Mouse (Mus musculus) embryo, embryonic 10 days (tissue): ENCODE data around the gene Tnfrsf9.
A peak's percentile ranks its signal among the peaks of the same experiment; 100 is the strongest.
"Not testable (repeated sequence)": the region's sequence is repeated elsewhere in the genome, so short reads cannot be mapped to it uniquely, and the experiment has no call there.

Experiments used
- DNase-seq: peaks from one replicate; pipeline ENCODE4 v3.0.0-alpha.2; 2015; ENCODE audit warnings: low spot score

Tnfrsf9 gene

DNA sequence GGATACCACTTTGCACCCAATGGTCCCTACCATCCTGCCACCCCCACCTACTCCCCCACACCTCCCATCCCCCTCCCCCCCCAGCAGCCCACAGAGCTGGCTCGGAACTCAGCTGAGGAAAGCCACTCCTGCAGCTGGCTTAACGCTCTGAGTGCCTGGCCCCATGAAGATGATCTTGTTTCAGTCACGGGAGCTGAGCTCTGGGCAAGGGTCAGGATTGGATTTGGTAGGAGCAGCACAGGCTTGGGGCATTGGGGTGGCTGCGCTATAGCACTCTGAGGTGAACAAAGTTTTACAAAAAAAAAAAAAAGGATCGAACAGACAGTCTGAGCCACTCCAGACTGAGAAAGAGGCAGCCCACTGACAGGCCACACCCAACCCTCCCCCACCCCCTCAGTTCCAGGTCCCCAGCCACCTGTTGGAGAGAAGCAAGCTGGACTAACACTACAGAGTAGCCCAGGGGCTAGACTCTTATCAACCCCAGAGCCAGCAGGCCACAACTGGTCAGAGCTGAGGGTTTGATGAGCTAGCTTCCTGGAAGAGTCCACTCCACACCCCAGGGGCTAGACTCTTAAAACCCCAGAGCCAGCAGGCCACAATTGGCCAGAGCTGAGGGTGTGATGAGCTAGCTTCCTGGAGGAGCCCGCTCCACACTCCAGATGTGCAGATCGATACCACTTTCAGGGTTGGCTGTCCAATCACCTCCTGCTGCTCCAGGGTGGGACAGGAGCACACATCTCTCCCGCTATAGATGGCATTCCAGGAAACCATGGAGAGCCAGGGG, 19.5 kb upstream of the Tnfrsf9 start:
- no peak for DNase-seq

DNA sequence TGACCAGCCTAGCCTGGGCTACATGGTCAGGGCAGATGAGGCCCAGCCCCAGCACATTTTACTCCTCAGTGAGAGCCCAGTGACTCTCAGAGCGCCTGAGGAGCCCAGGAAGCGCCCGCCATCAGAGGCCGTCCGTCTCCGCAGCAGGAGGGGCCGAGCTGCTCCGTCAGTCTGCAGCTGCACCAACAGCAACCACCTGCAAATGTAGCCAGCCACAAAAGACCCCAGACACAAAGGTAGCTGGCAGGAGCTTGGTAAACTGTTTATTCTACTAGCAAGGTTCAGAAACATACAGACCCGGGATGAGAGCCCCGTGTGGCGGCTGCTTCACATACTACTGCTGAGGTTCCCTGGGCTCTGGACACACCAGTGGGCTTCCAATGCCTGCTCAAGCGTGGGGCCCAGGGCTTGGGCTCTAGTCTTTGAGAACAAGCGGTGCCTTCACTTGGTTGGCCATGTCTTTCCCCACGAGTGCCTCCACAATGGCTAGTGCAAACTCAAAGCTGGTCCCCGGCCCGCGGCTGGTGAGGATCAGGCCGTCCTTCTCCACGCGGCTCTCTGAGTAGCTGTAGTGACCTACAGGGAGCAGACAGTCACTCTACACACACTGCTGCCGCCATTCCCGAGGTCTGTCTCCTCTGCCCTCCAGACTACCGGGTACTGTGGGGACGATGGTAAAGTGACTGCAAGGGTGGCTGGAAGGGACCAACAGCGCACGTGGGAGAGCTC, 17.3 kb upstream of the Tnfrsf9 start:
- DNase-seq: no peak

DNA sequence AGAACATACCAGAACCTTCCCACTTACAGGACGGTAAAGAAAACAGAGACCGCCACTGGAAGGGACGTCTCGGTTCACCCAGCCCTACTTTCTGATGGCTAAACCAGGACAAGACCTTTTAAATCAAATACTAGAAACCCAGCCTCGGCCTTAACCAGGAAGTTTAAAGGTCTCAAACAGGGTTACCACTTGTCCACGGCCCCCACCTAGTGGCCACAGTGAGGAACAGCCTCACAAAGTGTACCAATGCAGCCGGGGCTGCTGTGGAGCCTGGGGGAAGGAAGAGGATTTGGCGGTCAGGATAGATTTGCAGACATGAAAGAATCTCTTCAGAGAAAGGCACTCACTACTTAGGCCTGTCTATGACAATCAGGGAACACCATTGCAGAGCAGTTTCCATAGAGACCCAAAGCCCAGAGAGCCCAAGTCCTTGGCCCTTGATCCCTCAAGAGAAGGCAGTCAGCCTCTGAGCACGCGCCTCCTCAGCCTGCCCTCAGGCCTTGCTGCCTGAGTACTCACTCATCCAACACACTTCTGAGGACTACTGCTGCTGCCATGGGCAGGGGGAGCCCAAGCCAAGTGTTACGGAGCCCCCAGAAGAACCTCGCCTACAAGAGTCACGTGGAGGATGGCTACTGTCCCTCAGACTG, 15.5 kb upstream of the Tnfrsf9 start:
- peak; percentile 85 for DNase-seq

DNA sequence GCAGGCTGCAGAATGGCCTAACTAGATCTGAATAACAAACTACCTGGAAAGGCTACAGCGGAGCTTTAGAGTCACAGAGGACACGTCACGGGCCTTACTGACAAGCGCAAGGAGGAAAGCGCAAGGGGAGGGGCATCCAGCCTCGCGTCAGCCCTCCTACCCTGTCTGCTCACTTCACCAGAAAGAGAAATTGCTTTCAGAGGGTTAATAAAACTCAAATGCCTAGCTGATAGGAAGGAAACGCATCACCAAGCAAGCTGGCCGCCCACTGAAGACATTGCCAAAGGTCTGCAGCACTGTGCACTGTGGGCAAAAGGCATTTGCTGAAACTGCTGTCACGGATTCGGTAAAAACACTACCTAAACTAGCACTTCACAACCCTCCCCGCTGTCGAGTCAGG, 13.9 kb upstream of the Tnfrsf9 start:
- no peak for DNase-seq

DNA sequence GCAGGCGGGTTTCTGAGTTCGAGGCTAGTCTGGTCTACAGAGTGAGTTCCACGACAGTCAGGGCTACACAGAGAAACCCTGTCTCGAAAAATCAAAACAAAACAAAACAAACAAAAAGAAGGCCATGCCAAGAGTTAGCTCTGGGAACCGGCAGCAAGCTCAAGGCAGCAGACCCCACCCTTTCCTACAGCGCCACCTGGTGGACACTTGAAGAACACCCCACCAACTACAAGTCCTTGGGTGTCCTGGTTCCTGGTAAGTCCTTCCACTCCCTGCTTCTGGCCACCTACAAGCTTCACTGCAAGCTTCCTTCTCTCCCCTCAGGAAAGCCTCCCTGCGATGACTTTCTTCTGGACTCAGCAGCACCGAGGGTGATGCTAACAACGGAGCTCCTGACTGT, 12.7 kb upstream of the Tnfrsf9 start:
- peak; percentile 80 for DNase-seq

DNA sequence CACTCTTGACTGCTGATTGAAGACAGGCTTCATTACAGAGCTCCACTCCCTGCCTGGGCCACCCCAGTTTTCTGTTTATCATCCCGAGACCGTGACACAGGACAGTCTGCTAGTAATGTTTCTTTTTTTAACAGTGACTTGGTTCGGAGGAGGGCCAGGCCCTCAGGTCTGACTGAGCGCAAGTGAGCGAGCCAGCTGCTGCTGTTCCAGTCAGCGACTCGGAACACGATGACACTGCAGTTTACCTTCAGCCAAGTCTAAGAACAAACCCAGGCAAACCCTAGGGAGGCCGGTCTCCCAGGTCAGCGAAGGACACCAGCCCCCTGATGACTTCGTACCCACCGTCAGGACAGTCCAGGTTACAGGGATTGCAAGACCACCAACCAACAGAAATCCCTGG, 12.3 kb upstream of the Tnfrsf9 start:
- DNase-seq: no peak

DNA sequence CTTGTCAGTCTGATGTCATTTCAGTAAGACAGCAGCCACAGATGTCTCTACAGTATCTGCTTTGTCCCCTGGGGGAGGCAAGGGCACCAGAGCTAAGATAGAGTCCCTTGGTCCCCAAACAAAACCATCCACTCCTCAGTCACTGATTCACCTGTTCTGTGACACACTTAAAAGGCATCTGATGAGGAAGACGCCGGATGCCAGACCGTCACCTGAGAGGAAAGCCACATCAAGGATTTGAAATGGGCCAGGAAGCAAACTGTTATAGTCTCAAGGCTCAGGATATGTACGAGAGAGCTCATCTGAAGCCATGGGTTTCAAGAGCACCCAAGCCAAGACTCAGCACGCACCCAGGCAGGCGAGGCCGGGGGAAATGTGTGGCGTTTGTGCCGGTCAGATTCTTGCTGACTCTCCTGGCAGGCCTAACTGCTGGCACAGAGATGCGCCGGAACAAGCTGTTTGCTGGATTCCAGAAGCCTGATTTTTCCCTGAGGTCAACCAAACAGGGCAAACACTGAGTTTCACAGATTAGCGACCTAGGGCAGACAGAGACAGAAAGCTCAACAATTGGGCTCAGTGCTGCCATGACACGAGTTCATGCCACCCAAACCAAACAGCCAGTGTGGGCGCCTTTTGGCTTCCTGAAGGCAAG, 11.1 kb upstream of the Tnfrsf9 start:
- DNase-seq: no peak

DNA sequence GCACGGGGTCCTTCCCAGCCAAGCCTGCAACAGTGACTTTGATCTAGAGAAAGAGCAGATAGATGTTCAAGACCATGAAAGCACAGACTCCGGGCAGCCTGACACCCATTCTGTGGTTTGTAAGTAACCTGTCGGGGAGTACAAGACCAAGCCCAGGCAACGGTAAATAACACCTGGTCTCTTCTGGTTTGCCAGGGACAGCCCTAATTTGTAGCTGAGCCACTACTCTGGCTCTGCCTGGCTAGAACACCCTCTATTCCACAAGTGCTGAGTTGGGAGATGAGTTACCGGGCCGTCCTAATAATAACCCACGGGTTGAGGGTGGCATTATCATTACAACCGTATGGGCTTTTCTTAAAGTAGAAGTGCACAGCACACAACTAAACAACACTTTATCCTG, 7.3 kb upstream of the Tnfrsf9 start:
- DNase-seq: no peak

DNA sequence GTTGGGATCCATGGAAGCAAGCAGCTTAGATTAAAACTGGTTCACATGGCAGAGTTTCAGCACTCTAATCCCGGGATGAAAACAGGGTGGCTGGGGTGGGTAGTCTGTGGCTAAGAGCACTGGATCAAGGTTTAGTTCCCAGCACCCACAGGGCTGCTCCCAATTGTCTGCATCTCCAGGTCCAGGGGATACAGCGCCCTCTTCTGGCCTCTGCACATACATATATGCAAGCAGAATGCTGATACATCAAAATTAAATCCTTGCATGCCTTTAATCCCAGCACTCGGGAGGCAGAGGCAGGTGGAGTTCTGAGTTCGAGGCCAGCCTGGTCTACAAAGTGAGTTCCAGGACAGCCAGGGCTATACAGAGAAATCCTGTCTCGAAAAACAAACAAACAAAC, 5.8 kb upstream of the Tnfrsf9 start:
- DNase-seq: not testable (repeated sequence)

DNA sequence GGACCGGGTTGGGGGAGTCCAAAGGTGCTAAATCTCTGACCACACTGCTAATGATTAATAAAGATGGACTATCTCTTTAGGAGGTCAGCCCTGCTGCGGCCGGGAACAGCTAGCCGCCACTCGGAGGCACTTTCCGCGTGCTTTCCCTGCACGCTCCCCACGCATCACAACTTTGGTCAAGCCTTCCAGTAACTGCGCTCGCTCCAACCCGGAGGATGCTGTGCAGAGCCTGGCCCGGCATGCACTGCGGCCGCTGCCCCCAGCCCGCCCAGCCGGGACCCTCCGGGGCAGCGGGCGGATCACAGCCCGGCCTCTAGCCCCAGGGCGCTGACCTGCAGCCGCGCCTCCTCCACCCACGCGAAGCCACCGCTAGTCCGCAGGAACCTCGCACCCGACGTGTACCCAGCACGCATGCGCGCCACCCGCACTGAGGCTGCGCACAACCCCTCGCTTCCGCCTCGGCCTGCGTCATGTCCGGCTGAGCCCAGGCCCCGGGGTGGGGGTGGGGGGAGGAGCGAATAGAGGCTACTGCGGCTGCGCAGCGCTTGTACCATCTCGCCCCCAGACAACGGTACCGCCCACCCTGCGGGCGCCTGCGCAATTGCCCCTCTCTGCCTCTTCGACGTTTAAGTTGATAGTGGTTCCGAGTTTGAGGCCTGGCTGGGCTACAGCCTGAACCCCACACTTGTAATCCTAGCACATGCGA, 4.8 kb upstream of the Tnfrsf9 start:
- peak; percentile 100 for DNase-seq

DNA sequence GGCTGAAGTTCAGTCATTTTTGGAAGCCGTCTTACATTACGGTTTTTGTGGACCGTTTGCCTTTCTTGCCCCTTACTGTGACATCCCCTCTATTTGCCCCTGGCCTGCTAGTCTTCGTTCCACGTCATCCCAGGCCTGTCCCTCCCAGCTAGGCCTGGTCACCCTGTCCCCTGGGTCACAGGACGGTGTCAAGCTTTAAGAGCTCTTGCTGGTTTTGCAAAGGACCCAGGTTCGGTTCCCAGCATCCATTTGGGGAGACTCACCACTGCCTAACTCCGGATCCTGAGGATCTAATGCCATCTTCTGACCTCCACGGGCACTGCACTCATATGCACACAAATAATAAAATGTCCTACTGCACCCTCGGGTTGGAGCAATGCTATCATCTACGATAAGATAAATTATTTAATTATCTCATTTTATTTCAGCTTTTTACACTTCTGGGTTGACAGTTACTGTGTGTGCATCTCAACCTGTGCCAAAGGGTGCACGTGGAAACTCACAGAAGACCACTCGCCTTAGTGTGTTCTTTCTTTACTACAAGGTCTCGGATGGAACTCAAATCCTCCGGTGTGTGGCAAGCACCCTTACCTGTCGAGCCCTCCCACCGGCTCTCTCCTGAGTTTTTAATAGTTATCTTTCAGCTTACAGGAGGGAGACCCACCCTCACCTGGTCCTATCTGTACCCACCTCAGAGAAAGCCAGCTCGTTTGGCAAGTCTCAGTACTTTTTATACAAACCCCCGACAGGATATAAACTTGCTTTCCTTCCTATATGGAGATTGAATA, 4.0 kb upstream of the Tnfrsf9 start:
- DNase-seq: no peak

DNA sequence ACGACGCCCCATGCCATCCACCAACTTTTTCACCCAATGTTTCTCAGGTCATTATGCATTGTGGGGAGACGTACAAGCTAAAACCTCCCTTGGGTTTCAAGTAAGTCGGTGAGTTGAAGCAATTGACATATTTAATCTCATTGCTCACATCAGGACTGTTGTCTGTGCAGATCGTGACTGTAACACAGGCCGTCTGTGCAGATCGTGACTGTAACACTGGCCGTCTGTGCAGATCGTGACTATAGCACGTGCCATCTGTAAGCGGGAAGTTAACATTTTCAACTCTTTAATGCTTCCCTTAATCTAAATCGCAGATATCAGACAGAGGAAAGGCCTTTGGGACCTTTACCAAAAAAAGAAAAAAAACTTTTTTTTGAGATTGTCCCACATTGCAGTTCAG, 619 bp upstream of the Tnfrsf9 start:
- peak; percentile 56 for DNase-seq

DNA sequence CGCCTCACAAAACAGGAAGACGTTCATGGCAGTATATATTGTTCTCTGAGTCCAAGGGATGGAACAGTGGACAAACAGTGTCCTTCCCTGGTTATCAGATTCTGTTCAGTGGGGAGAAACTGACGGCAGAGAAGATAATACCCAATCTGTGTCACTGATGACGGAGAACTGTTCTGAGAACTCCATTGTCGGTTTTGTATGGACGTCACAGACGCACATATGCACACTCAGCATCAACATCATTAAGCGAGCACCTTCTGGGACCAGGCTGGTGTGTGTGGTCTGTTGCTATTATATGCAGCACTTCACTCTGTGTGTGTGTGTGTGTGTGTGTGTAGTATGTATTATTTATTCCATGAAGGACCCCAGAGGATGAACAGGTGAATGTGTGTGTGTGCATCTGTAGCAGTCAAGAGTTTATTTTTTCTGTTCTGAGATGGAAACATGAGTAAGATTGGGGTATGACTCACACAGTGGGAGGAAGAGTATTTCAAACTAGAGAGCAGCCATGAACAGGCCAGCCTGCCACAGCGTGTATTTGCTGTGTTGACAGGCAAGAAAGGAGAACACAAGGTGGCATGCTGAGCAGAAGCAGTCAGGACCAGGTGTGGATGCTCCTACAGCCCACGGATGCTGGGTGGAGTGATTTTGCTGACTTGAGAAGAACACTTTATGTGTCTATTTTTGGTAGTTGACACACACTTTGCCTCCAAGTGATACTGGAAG, 982 bp downstream of the Tnfrsf9 start:
- no peak for DNase-seq

DNA sequence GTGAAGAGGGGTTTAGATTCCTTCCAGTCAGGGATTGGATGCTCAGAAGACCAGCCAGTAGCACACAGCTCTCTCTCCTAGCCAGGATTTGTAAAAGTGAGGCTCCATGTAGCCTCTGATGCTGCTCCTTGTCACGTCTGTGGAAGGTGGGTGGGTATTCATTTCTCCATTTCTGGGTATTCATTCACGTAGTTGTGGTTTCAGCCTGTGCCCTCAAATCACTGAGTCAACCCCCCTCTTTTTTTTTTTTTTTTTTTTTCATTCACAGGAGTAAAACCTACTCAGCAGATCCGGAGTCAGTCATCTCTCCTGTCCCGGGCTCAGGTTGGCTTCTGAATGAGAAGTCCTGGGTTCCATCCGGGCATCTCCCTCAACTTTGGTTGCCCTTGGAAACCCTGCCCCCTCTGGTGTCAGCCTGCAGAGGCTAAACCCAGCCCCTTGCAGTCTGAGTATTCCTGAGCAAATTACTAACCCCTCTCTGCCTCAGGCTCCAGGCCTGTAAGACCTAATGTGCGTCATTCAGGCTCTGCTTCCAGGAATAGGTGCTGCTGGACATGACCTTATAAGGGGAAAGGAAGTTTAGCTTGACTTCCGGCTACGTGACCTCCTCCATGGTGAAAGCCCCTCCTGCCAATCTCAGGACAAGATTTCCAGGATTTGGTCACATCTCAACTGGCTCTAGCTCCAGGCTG, 3.1 kb downstream of the Tnfrsf9 start:
- no peak for DNase-seq

DNA sequence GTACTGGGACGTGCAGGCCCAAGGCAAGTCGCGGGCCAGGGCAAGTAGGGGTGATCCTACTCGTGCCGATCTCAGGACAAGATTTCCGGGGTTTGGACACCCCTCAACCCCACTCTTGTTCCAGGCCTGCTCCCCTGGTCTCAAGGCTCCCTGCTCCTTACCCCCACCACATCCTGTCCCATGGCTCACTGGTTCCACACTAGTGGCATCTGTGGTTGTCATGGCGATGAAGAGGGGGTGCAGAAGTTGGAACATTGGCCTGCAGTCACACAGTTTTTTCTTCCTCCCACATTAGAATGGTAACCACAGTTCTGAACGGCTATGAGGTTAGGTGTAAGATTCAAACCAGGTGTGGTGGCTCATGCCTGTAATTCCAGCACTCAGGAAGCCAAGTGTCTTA, 6.8 kb downstream of the Tnfrsf9 start:
- DNase-seq: no peak

DNA sequence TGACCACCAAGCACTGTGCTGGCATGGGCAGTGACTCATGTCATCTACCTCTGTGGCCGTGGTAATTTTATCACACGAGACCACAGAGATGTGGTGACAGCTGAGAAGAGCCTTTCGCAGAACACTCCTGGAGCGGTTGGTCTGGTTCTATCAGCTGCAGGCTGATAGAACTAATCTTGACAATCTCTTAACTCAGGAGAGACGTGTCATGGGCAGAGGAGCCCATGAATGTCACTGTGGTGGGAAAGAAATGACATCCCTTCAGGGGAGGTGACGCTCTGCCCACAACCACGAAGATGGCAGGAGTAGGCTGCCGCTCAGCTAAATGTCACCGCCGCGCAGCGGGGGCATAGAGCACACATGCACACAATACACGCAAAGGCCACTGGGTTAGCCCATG, 9.9 kb downstream of the Tnfrsf9 start:
- DNase-seq: no peak

DNA sequence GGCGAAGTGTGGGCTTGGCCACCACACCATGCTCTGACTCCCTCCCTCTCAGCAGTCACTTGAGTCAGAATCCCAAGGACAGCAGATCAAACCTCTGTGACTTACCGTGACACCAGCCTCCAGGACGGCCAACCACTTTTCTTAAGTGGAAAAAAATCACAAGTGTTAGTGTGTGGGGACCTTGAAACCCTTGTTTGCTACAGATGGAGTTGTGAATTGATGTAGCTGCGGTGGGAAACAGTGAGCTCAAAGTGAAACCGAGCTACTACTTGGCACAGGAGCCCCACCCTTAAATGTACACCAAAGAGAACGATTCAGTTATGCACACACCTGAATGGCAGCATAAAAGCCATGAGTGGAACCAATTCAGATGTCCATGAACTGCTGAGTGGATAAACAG, 10.6 kb downstream of the Tnfrsf9 start:
- no peak for DNase-seq

DNA sequence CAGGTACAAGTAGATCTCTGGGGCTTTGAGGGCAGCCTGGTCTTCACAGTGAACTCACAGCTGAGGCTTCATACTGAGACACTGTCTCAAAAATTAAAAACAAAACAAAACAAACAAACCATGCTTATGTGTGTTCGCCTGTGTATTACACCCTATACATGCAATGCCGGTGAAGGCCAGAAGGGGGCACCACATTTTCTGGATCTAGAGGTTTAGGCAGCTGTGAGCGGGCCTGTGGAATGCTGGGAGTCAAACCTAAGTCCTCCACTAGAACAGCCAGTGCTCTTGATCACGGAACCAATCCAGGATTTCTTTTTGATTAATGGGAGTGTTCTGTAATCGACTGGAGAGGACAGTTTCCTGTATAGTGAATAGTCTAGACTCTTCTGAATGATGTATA, 11.6 kb downstream of the Tnfrsf9 start:
- peak; percentile 32 for DNase-seq

DNA sequence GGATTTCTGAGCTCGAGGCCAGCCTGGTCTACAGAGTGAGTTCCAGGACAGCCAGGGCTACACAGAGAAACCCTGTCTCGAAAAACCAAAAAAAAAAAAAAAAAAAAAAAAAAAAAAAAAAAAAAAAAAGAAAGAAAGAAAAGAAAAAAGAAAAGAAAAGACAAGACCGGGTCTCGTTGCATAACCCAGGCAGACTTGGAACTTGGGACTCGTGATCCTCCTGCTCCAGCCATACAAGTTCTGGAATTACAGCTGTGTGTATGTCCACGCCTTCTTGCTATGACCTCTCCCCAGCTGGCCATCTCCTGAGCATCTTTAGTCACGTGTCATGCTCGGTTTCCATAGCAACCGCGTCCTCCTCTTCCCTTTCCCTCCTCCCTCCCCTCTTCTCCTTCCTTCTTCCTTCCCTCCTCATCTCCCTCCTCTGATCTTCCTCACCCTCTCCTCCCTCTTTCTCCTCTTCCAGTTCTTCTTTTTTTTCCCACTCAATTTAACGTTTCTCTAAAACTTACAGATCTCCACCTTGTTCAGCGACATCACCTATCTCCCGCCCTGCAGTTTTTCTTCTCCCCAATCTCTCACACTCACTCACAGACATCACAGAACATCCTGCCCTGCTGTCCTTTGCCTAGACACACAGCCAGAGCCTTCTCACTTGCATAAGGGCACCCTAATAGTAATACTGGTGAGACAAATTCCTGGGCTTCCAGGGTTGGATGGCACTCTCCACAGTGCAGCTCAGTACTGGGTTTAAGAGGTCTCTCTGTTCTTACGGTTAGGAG, 12.8 kb downstream of the Tnfrsf9 start:
- peak; percentile 76 for DNase-seq
